Mouse (Mus musculus): ENCODE results near the gene Acap1.

DNA sequence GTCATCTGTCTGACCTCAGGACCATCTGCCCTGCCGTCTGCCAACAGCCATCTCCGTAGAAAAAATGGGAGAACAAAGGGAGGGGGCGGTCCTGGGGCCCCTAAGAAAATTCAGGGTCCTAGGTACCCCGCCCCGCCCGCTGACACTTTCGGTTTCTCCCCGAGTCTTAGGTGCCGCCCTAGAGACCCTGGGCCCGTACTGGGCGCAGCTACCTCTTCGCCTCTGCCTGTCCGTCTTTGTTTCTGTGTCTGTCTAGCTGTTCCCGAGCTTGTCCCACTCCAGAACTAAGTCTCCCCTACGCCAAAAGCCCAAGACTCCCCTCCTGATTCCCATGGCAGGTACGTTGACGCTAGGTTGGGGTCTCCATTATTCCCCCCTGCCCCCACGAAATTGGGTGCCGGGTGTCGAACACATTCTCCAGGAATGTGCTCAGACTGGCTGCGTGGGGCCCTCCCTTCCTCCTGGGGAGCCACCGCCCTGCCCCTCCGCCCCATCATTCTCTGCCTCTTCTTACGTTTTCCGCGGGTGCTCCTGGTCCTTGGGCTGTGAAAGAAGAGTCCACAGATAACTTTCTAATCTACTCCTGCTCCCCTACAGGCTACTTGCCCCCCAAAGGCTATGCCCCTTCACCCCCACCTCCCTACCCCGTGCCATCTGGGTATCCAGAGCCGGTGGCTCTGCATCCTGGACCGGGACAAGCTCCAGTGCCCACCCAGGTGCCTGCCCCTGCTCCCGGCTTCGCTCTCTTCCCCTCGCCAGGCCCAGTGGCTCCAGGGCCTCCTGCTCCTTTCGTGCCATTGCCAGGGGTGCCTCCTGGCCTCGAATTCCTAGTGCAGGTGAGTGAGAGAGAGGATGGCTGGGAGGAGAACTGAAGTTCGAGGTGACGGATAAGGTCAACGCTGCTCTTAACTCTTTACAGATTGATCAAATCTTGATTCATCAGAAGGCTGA lies 48.3 kb downstream of the Acap1 start:
- TF ChIP-seq POLR2A (IDR thresholded peaks at IDR 0.05; ENCODE audit: insufficient read depth, low read depth, low read length) (no peak), CTCF (IDR thresholded peaks at IDR 0.05) (no peak), EP300 (IDR thresholded peaks at IDR 0.05; ENCODE audit: insufficient read depth, low read depth, low read length) (no peak)

All from heart, adult 2 months (tissue).